ENCODE assay signal across 8 mouse cellular contexts in genomic region chr4:132945261-132946046, GRCm38 (mm10). TPM values are rescaled to one million over a fixed set of nuclear protein-coding genes. Genes with fewer than 3 reads are reported as not detected.
DNase-seq lines count a peak whose midpoint lies in the region; ATAC-seq and TF ChIP-seq lines count a peak whose summit lies in the region.

No protein-coding gene starts in this region.

- H3K36me3 ChIP-seq in intestine, embryonic 14.5 days (ENCODE audit: control insufficient read depth, insufficient read depth, low read length), result no peaks in the 10 kb centered on the region

- H3K4me2 ChIP-seq in intestine, embryonic 14.5 days (ENCODE audit: low read length), result peak overlapping the region; percentile 46

- TF ChIP-seq CTCF in cortical plate, adult 2 months (IDR thresholded peaks at IDR 0.05; ENCODE audit: extremely low read depth, insufficient read depth, low read length), result peak; percentile 98

- WGBS in intestine, embryonic 14.5 days, result 5% methylated on average over 15 of the region's 15 CpGs

- no peaks in the 10 kb centered on the region for H3K9me3 ChIP-seq in intestine, embryonic 14.5 days (ENCODE audit: control insufficient read depth, low read length)

- H3K4me1 ChIP-seq in cortical plate, adult 2 months (ENCODE audit: control insufficient read depth, insufficient read depth, low read length), result peaks cover 2% of the 10 kb centered on the region; the same call in 1 of the 2 replicates
- H3K4me1 ChIP-seq in intestine, embryonic 14.5 days (replicated peaks; ENCODE audit: control insufficient read depth, insufficient read depth, low read length), result peaks cover 17% of the 10 kb centered on the region

- no peak overlapping the region for H3K4me3 ChIP-seq in cortical plate, adult 2 months (ENCODE audit: insufficient read depth, low read length)
- no peak overlapping the region for H3K4me3 ChIP-seq in intestine, embryonic 14.5 days (ENCODE audit: low read depth, low read length)

- no peak for TF ChIP-seq POLR2A in cortical plate, adult 2 months (IDR thresholded peaks at IDR 0.05; ENCODE audit: extremely low read depth, insufficient read depth, low read length)

- no peaks in the 10 kb centered on the region for H3K27me3 ChIP-seq in intestine, embryonic 14.5 days (replicated peaks; ENCODE audit: control insufficient read depth, insufficient read depth, low read length)

- peak overlapping the region; percentile 47 for H3K9ac ChIP-seq in intestine, embryonic 14.5 days (ENCODE audit: low read length)

- H3K27ac ChIP-seq in cortical plate, adult 2 months (ENCODE audit: insufficient read depth, low read length), result no peak overlapping the region
- peak overlapping the region; percentile 90 for H3K27ac ChIP-seq in intestine, embryonic 14.5 days (ENCODE audit: low read depth)

- peak; percentile 76 for ATAC-seq in intestine, embryonic 14.5 days (replicated peaks; ENCODE audit: low FRiP score, low TSS enrichment, low read depth)
- ATAC-seq in megakaryocyte-erythroid progenitor cell, adult 5-6 weeks (replicated peaks; ENCODE audit: low FRiP score, low TSS enrichment, poor library complexity, severe bottlenecking), result peak; percentile 86

- intact Hi-C loops in gastrocnemius, postnatal 14 days (cut with DNase I; ENCODE audit: low total_unique reads), result no loop called here
- intact Hi-C loops in left cerebral cortex, postnatal 14 days (cut with DNase I), result loop anchor here (1.0 to 10.0 kb wide), 3 partner anchors 60 to 352 kb away; partner anchors contain the start of genes Cd164l2 and Gpr3

- peak; percentile 79 for DNase-seq in WW6 (ENCODE audit: low read depth, low spot score)
- peak; percentile 77 for DNase-seq in gastrocnemius, postnatal 14 days
- DNase-seq in intestine, embryonic 14.5 days (ENCODE audit: low spot score), result peak; percentile 95
- peak; percentile 86 to 89 for DNase-seq in left cerebral cortex, postnatal 14 days (ENCODE audit: low spot score in 2 of 2)
- peak; percentile 81 for DNase-seq in right cerebral cortex, postnatal 14 days
- DNase-seq in urinary bladder, postnatal 36 days (ENCODE audit: low spot score in 2 of 2), result peak; percentile 85 to 87

RNA-seq across cellular contexts. Expression of gene Fam76a, which starts 23.1 kb away (rescaled TPM):
- polyA plus RNA-seq in cortical plate, adult 2 months (2012; rRNA removed), result 40.2 and 40.3 TPM in 2 replicates
- total RNA-seq in gastrocnemius, postnatal 14 days (2021), result 10 to 100 TPM; 21.2 to 27.4 TPM
- 40.1 and 41.9 TPM in 2 replicates for polyA plus RNA-seq in intestine, embryonic 14.5 days (2014; fragmentation: Nextera tagmentation; extraction: Ambion mirVana)
- total RNA-seq in left cerebral cortex, postnatal 14 days (2021), result 10 to 100 TPM; 34.7 to 38.6 TPM
- 20.0 and 23.9 TPM in 2 replicates for total RNA-seq in megakaryocyte-erythroid progenitor cell, adult 5-6 weeks (2014; fragmentation: Nextera tagmentation)
- 23.2 and 26.7 TPM in 2 replicates for total RNA-seq in megakaryocyte-erythroid progenitor cell, adult 5-6 weeks (2017)

RNA-seq across cellular contexts. Expression of gene Fgr, which starts 28.4 kb away (rescaled TPM):
- 0.11 and 0.15 TPM in 2 replicates for polyA plus RNA-seq in cortical plate, adult 2 months (2012; rRNA removed)
- under 1 TPM; 0.10 to 0.16 TPM for total RNA-seq in gastrocnemius, postnatal 14 days (2021)
- polyA plus RNA-seq in intestine, embryonic 14.5 days (2014; fragmentation: Nextera tagmentation; extraction: Ambion mirVana), result 0.62 and 0.99 TPM in 2 replicates
- not detected for total RNA-seq in left cerebral cortex, postnatal 14 days (2021)
- 2.8 TPM in 1 of 2 replicates, not detected in the other for total RNA-seq in megakaryocyte-erythroid progenitor cell, adult 5-6 weeks (2014; fragmentation: Nextera tagmentation)
- 0.30 and 0.33 TPM in 2 replicates for total RNA-seq in megakaryocyte-erythroid progenitor cell, adult 5-6 weeks (2017)
